Mouse (Mus musculus) spleen, adult 2 months (tissue): ENCODE data around the gene Ccr2. TPM values are rescaled to one million over a fixed set of nuclear protein-coding genes. Genes with fewer than 3 reads are reported as not detected.
"Not testable (repeated sequence)": the region's sequence is repeated elsewhere in the genome, so short reads cannot be mapped to it uniquely, and the experiment has no call there.

Experiments used
- DNase-seq, 2 experiments: peaks; one replicate each; pipeline versions ENCODE4 v3.0.0 to v3.0.0-alpha.2; 2012 to 2021; ENCODE audit warnings: low spot score in 2 of 2, low read depth in 1 of 2
- H3K27ac ChIP-seq: fragments of 200-500 bp; 2 replicates; pipeline ENCODE4 v1.5.1; 2012; ENCODE audit warnings: low read length, inconsistent platforms; ENCODE audit not compliant: insufficient read depth
- H3K27me3 ChIP-seq: fragments of 200-500 bp; 2 replicates; pipeline ENCODE4 v1.6.1; 2012; ENCODE audit warnings: mild to moderate bottlenecking, moderate library complexity, low read length, inconsistent platforms; ENCODE audit not compliant: control insufficient read depth, insufficient read depth
- H3K36me3 ChIP-seq: fragments of 200-500 bp; 2 replicates; pipeline ENCODE4 v1.6.1; 2012; ENCODE audit warnings: mild to moderate bottlenecking, low read length, inconsistent platforms; ENCODE audit not compliant: control insufficient read depth, insufficient read depth
- H3K4me1 ChIP-seq: fragments of 200-500 bp; 2 replicates; pipeline ENCODE4 v1.6.1; 2011; ENCODE audit warnings: inconsistent platforms; ENCODE audit not compliant: control insufficient read depth, insufficient read depth, insufficient read length
- H3K4me3 ChIP-seq: fragments of 200-500 bp; 2 replicates; pipeline ENCODE4 v1.5.1; 2011; ENCODE audit warnings: mild to moderate bottlenecking, inconsistent platforms; ENCODE audit not compliant: insufficient read depth, insufficient read length; ENCODE audit errors: extremely low read depth
- CTCF ChIP-seq: fragments of 200-500 bp; IDR thresholded peaks from 2 replicates; pipeline ENCODE4 v1.5.1; 2011; ENCODE audit warnings: mild to moderate bottlenecking, inconsistent platforms; ENCODE audit not compliant: insufficient read depth, insufficient read length, insufficient replicate concordance; ENCODE audit errors: extremely low read depth
- POLR2A ChIP-seq: fragments of 200-500 bp; IDR thresholded peaks from 2 replicates; pipeline ENCODE4 v1.6.1; 2011; ENCODE audit warnings: low read depth, low read length, inconsistent platforms
- WGBS: fragments of 180-500 bp; shearing (Covaris S2); methylation state at CpG from one replicate; pipeline ENCODE4 v1.1.7; 2018; 5-methylcytosine and 5-hydroxymethylcytosine counted together
- polyA plus RNA-seq: library from polyadenylated mRNA; depleted of rRNA; stranded (reverse); fragments of >200 nt; gene quantifications from 2 replicates; pipeline ENCODE4 v1.2.3, GENCODE M21; 2012

Gene Ccr2
- polyA plus RNA-seq, 1 experiment = 3.7 TPM

- WGBS = 92% methylated on average over 1 of the region's 1 CpGs
- H3K27me3 ChIP-seq = no peaks in the 10 kb centered on the region
Measured at GRCm38 (mm10) chr9:124118489-124118888, 16.7 kb downstream of the Ccr2 start.

GRCm38 (mm10) chr9:124121387-124122184 is 19.8 kb downstream of the Ccr2 start, which contains the start of gene Ccr5:
Ccr5 (plus strand) TSS chr9:124121543.
- H3K27me3 ChIP-seq = no peaks in the 10 kb centered on the region
- no peaks in the 10 kb centered on the region for H3K36me3 ChIP-seq
- H3K4me1 ChIP-seq = peaks cover 1% of the 10 kb centered on the region
- WGBS = 23% methylated on average over 3 of the region's 3 CpGs
- TF ChIP-seq POLR2A = no peak
- no peak for TF ChIP-seq CTCF
- DNase-seq = no peak
- no peak within 1 kb of the TSS for H3K4me3 ChIP-seq
- no peak within 1 kb of the TSS; the same call in 1 of the 2 replicates for H3K27ac ChIP-seq

More at GRCm38 (mm10) chr9:124118489-124118888, 16.7 kb downstream of the Ccr2 start:
- Histone ChIP-seq H3K36me3 (no peaks in the 10 kb centered on the region), H3K27ac (no peak overlapping the region), H3K4me3 (no peak overlapping the region), H3K4me1 (peaks cover 1% of the 10 kb centered on the region)
- TF ChIP-seq POLR2A (no peak), CTCF (peak; percentile 75; the same call in 1 of the 2 replicates)
- DNase-seq = peak; percentile 62 to 63

- DNase-seq = no peak
- TF ChIP-seq POLR2A = no peak
- no peak for TF ChIP-seq CTCF
- no peak overlapping the region for H3K27ac ChIP-seq
- peaks cover 1% of the 10 kb centered on the region for H3K4me1 ChIP-seq
- H3K4me3 ChIP-seq = no peak overlapping the region
- WGBS = 86% methylated on average over 11 of the region's 11 CpGs
- no peaks in the 10 kb centered on the region for H3K27me3 ChIP-seq
- no peaks in the 10 kb centered on the region for H3K36me3 ChIP-seq
Measured at GRCm38 (mm10) chr9:124125576-124125975, 23.8 kb downstream of the Ccr2 start.

GRCm38 (mm10) chr9:124126373-124126772 is 24.6 kb downstream of the Ccr2 start:
- WGBS = 34% methylated on average over 5 of the region's 5 CpGs
- Histone ChIP-seq H3K4me3 (no peak overlapping the region), H3K27ac (peak overlapping the region; percentile 28; the same call in 1 of the 2 replicates), H3K27me3 (no peaks in the 10 kb centered on the region), H3K36me3 (no peaks in the 10 kb centered on the region), H3K4me1 (peaks cover under 1% of the 10 kb centered on the region)
- DNase-seq = no peak
- TF ChIP-seq POLR2A (no peak), CTCF (no peak)

GRCm38 (mm10) chr9:124127412-124127811 is 25.7 kb downstream of the Ccr2 start:
- H3K27ac ChIP-seq = no peak overlapping the region; the same call in 1 of the 2 replicates
- H3K36me3 ChIP-seq = no peaks in the 10 kb centered on the region
- TF ChIP-seq CTCF (no peak), POLR2A (no peak)
- no peaks in the 10 kb centered on the region for H3K27me3 ChIP-seq
- no peak for DNase-seq
- H3K4me3 ChIP-seq = no peak overlapping the region
- WGBS = 52% methylated on average over 4 of the region's 4 CpGs
- no peaks in the 10 kb centered on the region; the same call in 1 of the 2 replicates for H3K4me1 ChIP-seq

GRCm38 (mm10) chr9:124128379-124128778 is 26.6 kb downstream of the Ccr2 start:
- Histone ChIP-seq H3K4me3 (no peak overlapping the region), H3K36me3 (no peaks in the 10 kb centered on the region), H3K4me1 (no peaks in the 10 kb centered on the region; the same call in 1 of the 2 replicates), H3K27ac (no peak overlapping the region), H3K27me3 (no peaks in the 10 kb centered on the region)
- DNase-seq = peak; percentile 36 to 46
- 11% methylated on average over 1 of the region's 1 CpGs for WGBS
- TF ChIP-seq CTCF (no peak), POLR2A (no peak)

- not testable (repeated sequence) for H3K36me3 ChIP-seq, H3K27me3 ChIP-seq, H3K4me1 ChIP-seq, H3K4me3 ChIP-seq, H3K27ac ChIP-seq, DNase-seq
- 89% methylated on average over 2 of the region's 2 CpGs for WGBS
Measured at GRCm38 (mm10) chr9:124132899-124133298, 31.1 kb downstream of the Ccr2 start.

- 92% methylated on average over 1 of the region's 1 CpGs for WGBS
- not testable (repeated sequence) for DNase-seq, H3K4me1 ChIP-seq
Measured at GRCm38 (mm10) chr9:124134919-124135318, 33.2 kb downstream of the Ccr2 start.

More at GRCm38 (mm10) chr9:124134919-124135318, 33.2 kb downstream of the Ccr2 start:
- not testable (repeated sequence) for H3K4me3 ChIP-seq, H3K36me3 ChIP-seq, H3K27me3 ChIP-seq, H3K27ac ChIP-seq
